Mouse (Mus musculus): ENCODE data around the gene Fbrsl1. TPM values are rescaled to one million over a fixed set of nuclear protein-coding genes. Genes with fewer than 3 reads are reported as not detected.

Fbrsl1 gene
- polyA plus RNA-seq (2015; fragmentation: Nextera tagmentation; extraction: Ambion mirVana) = 10.6 and 12.7 TPM in 2 replicates

- under 1% methylated on average over 46 of the region's 46 CpGs for WGBS
- Histone ChIP-seq H3K27ac (peak within 1 kb of the TSS; percentile 76), H3K4me2 (peak within 1 kb of the TSS; percentile 78), H3K27me3 (peaks cover 4% of the 10 kb centered on the region; the same call in 1 of the 2 replicates), H3K4me3 (peak within 1 kb of the TSS; percentile 96), H3K36me3 (no peaks in the 10 kb centered on the region), H3K9me3 (no peaks in the 10 kb centered on the region), H3K4me1 (peaks cover 21% of the 10 kb centered on the region), H3K9ac (peak within 1 kb of the TSS; percentile 87)
- peak; percentile 98 for ATAC-seq (ENCODE audit: borderline replicate concordance, extremely low read depth, low FRiP score, low TSS enrichment)
These were observed at the start of gene Fbrsl1 for GRCm38 (mm10) chr5:110448436-110449134. Fbrsl1 (minus strand) TSS chr5:110448503.

GRCm38 (mm10) chr5:110498071-110498470, 49.8 kb upstream of the Fbrsl1 start:
- Histone ChIP-seq H3K27me3 (no peaks in the 10 kb centered on the region), H3K9me3 (no peaks in the 10 kb centered on the region), H3K27ac (no peak overlapping the region), H3K36me3 (no peaks in the 10 kb centered on the region), H3K9ac (no peak overlapping the region), H3K4me1 (no peaks in the 10 kb centered on the region), H3K4me2 (no peak overlapping the region), H3K4me3 (no peak overlapping the region)
- whole genome bisulfite sequencing = 35% methylated on average over 10 of the region's 10 CpGs
- ATAC-seq (ENCODE audit: borderline replicate concordance, extremely low read depth, low FRiP score, low TSS enrichment) = no peak

- Histone ChIP-seq H3K27ac (no peak overlapping the region), H3K27me3 (no peaks in the 10 kb centered on the region), H3K4me1 (no peaks in the 10 kb centered on the region), H3K9me3 (no peaks in the 10 kb centered on the region), H3K36me3 (no peaks in the 10 kb centered on the region), H3K4me3 (no peak overlapping the region), H3K9ac (no peak overlapping the region), H3K4me2 (no peak overlapping the region)
- 70% methylated on average over 5 of the region's 5 CpGs for WGBS
- ATAC-seq (ENCODE audit: borderline replicate concordance, extremely low read depth, low FRiP score, low TSS enrichment) = no peak
These were observed 49.3 kb upstream of the Fbrsl1 start for GRCm38 (mm10) chr5:110497556-110497955.

- WGBS = 88% methylated on average over 6 of the region's 6 CpGs
These were observed 46.7 kb upstream of the Fbrsl1 start for GRCm38 (mm10) chr5:110495051-110495450.

GRCm38 (mm10) chr5:110494396-110494795, 46.1 kb upstream of the Fbrsl1 start:
- Histone ChIP-seq H3K27ac (no peak overlapping the region), H3K4me3 (no peak overlapping the region)

More at GRCm38 (mm10) chr5:110495051-110495450, 46.7 kb upstream of the Fbrsl1 start:
- Histone ChIP-seq H3K4me2 (no peak overlapping the region), H3K4me1 (no peaks in the 10 kb centered on the region), H3K27ac (no peak overlapping the region), H3K9ac (no peak overlapping the region), H3K36me3 (no peaks in the 10 kb centered on the region), H3K27me3 (no peaks in the 10 kb centered on the region), H3K4me3 (no peak overlapping the region), H3K9me3 (no peaks in the 10 kb centered on the region)
- no peak for ATAC-seq (ENCODE audit: borderline replicate concordance, extremely low read depth, low FRiP score, low TSS enrichment)

GRCm38 (mm10) chr5:110493785-110494184, 45.5 kb upstream of the Fbrsl1 start:
- no peak overlapping the region for H3K4me3 ChIP-seq
- no peaks in the 10 kb centered on the region for H3K9me3 ChIP-seq
- no peaks in the 10 kb centered on the region for H3K4me1 ChIP-seq
- no peaks in the 10 kb centered on the region for H3K36me3 ChIP-seq
- no peaks in the 10 kb centered on the region for H3K27me3 ChIP-seq
- WGBS = 4% methylated on average over 4 of the region's 4 CpGs
- no peak overlapping the region for H3K9ac ChIP-seq
- no peak for ATAC-seq (ENCODE audit: borderline replicate concordance, extremely low read depth, low FRiP score, low TSS enrichment)
- H3K27ac ChIP-seq = no peak overlapping the region
- H3K4me2 ChIP-seq = no peak overlapping the region

More at GRCm38 (mm10) chr5:110494396-110494795, 46.1 kb upstream of the Fbrsl1 start:
- Histone ChIP-seq H3K9me3 (no peaks in the 10 kb centered on the region), H3K4me1 (no peaks in the 10 kb centered on the region), H3K27me3 (no peaks in the 10 kb centered on the region), H3K9ac (no peak overlapping the region), H3K4me2 (no peak overlapping the region), H3K36me3 (no peaks in the 10 kb centered on the region)
- WGBS = 52% methylated on average over 4 of the region's 4 CpGs
- no peak for ATAC-seq (ENCODE audit: borderline replicate concordance, extremely low read depth, low FRiP score, low TSS enrichment)

- Histone ChIP-seq H3K9me3 (no peaks in the 10 kb centered on the region), H3K27ac (no peak overlapping the region), H3K4me3 (no peak overlapping the region), H3K4me1 (no peaks in the 10 kb centered on the region), H3K27me3 (no peaks in the 10 kb centered on the region), H3K4me2 (no peak overlapping the region), H3K36me3 (no peaks in the 10 kb centered on the region), H3K9ac (no peak overlapping the region)
- 23% methylated on average over 4 of the region's 4 CpGs for WGBS
- no peak for ATAC-seq (ENCODE audit: borderline replicate concordance, extremely low read depth, low FRiP score, low TSS enrichment)
These were observed 41.3 kb upstream of the Fbrsl1 start for GRCm38 (mm10) chr5:110489639-110490038.

- no peak overlapping the region for H3K27ac ChIP-seq
- no peaks in the 10 kb centered on the region for H3K4me1 ChIP-seq
- no peak for ATAC-seq (ENCODE audit: borderline replicate concordance, extremely low read depth, low FRiP score, low TSS enrichment)
- H3K9ac ChIP-seq = no peak overlapping the region
- H3K27me3 ChIP-seq = no peaks in the 10 kb centered on the region
- no peaks in the 10 kb centered on the region for H3K36me3 ChIP-seq
- H3K4me3 ChIP-seq = no peak overlapping the region
- WGBS = 32% methylated on average over 1 of the region's 1 CpGs
- H3K9me3 ChIP-seq = no peaks in the 10 kb centered on the region
- no peak overlapping the region for H3K4me2 ChIP-seq
These were observed 39.6 kb upstream of the Fbrsl1 start for GRCm38 (mm10) chr5:110487943-110488342.

GRCm38 (mm10) chr5:110486674-110487334, 38.5 kb upstream of the Fbrsl1 start:
- WGBS = 35% methylated on average over 5 of the region's 5 CpGs
- Histone ChIP-seq H3K27me3 (peaks cover 3% of the 10 kb centered on the region; the same call in 1 of the 2 replicates), H3K9me3 (no peaks in the 10 kb centered on the region), H3K36me3 (no peaks in the 10 kb centered on the region), H3K4me2 (no peak overlapping the region), H3K9ac (no peak overlapping the region), H3K4me1 (no peaks in the 10 kb centered on the region), H3K4me3 (no peak overlapping the region), H3K27ac (no peak overlapping the region)
- ATAC-seq (ENCODE audit: borderline replicate concordance, extremely low read depth, low FRiP score, low TSS enrichment) = no peak

- Histone ChIP-seq H3K9ac (no peak overlapping the region), H3K4me3 (no peak overlapping the region), H3K36me3 (no peaks in the 10 kb centered on the region), H3K9me3 (no peaks in the 10 kb centered on the region), H3K4me2 (no peak overlapping the region), H3K4me1 (no peaks in the 10 kb centered on the region), H3K27ac (no peak overlapping the region), H3K27me3 (peaks cover 22% of the 10 kb centered on the region)
- 67% methylated on average over 3 of the region's 3 CpGs for WGBS
- ATAC-seq (ENCODE audit: borderline replicate concordance, extremely low read depth, low FRiP score, low TSS enrichment) = no peak
These were observed 36.4 kb upstream of the Fbrsl1 start for GRCm38 (mm10) chr5:110484711-110485110.

GRCm38 (mm10) chr5:110479228-110479627, 30.9 kb upstream of the Fbrsl1 start:
- Histone ChIP-seq H3K27ac (no peak overlapping the region), H3K27me3 (peaks cover 23% of the 10 kb centered on the region), H3K9ac (no peak overlapping the region), H3K4me2 (no peak overlapping the region), H3K4me3 (no peak overlapping the region), H3K36me3 (no peaks in the 10 kb centered on the region), H3K4me1 (no peaks in the 10 kb centered on the region), H3K9me3 (no peaks in the 10 kb centered on the region)
- ATAC-seq (ENCODE audit: borderline replicate concordance, extremely low read depth, low FRiP score, low TSS enrichment) = peak; percentile 67; the same call in 1 of the 2 replicates
- 43% methylated on average over 8 of the region's 8 CpGs for WGBS

GRCm38 (mm10) chr5:110474156-110474555, 25.9 kb upstream of the Fbrsl1 start:
- no peak for ATAC-seq (ENCODE audit: borderline replicate concordance, extremely low read depth, low FRiP score, low TSS enrichment)
- 73% methylated on average over 11 of the region's 11 CpGs for WGBS

More at GRCm38 (mm10) chr5:110474156-110474555, 25.9 kb upstream of the Fbrsl1 start:
- Histone ChIP-seq H3K9ac (no peak overlapping the region), H3K4me1 (no peaks in the 10 kb centered on the region), H3K36me3 (no peaks in the 10 kb centered on the region), H3K4me2 (no peak overlapping the region), H3K9me3 (no peaks in the 10 kb centered on the region), H3K4me3 (no peak overlapping the region), H3K27me3 (no peaks in the 10 kb centered on the region), H3K27ac (no peak overlapping the region)

All from lung, embryonic 15.5 days (tissue).